Mouse (Mus musculus) testis, adult 2 months (tissue): ENCODE results near the gene Gpr55.

Experiments used
- CTCF ChIP-seq: fragments of 200-500 bp; IDR thresholded peaks from 2 replicates; pipeline ENCODE4 v1.5.1; 2012; ENCODE audit warnings: low read depth, mild to moderate bottlenecking, inconsistent platforms, low read length, moderate library complexity; ENCODE audit not compliant: control insufficient read depth, insufficient read depth, insufficient replicate concordance
- POLR2A ChIP-seq: fragments of 200-500 bp; IDR thresholded peaks from 2 replicates; pipeline ENCODE4 v1.6.1; 2012; ENCODE audit warnings: low read depth, mild to moderate bottlenecking, inconsistent platforms, low read length, moderate library complexity; ENCODE audit not compliant: control insufficient read depth

DNA sequence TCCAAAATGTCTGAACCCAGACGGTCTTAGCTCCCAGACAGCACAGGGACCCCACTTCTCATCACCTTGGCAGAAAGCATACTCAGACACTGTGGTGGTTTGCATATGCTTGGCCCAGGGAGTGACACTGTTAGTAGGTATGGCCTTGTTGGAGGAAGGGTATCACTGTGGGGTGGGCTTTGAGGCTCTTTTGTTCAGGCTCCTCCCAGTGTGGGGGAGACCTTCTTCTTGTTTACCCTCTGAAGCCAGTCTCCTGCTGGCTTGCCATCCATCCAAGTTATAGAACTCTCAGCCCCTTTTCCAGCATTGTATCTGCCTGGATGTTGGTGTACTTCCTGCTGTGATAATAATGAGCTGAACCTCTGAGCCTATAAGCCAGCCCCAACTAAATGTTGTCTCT is 8.3 kb upstream of the Gpr55 start:
- TF ChIP-seq CTCF: no peak
- TF ChIP-seq POLR2A: no peak
